Mouse (Mus musculus) MEL (cell line): ENCODE data around the gene 9430015G10Rik. TPM values are rescaled to one million over a fixed set of nuclear protein-coding genes. Genes with fewer than 3 reads are reported as not detected.

Experiments used
- DNase-seq: peaks from one replicate; pipeline ENCODE4 v3.0.0; 2011; ENCODE audit warnings: low read depth, low spot score
- H3K27ac ChIP-seq: 2 replicates; pipeline ENCODE4 v1.5.1; 2012; ENCODE audit warnings: low read depth, mild to moderate bottlenecking, control low read depth, low read length, moderate library complexity; ENCODE audit not compliant: control insufficient read depth
- H3K27me3 ChIP-seq, 2 experiments: fragments of 150-350 bp in 1 of 2; sonication (generic) in 1 of 2; 2 replicates each; pipeline ENCODE4 v1.6.1; 2012; ENCODE audit warnings: low read length in 2 of 2, mild to moderate bottlenecking in 2 of 2, improper control_type of control experiment in 1 of 2, moderate library complexity in 1 of 2; ENCODE audit not compliant: insufficient read depth in 2 of 2, control insufficient read depth in 1 of 2
- H3K36me3 ChIP-seq, 2 experiments: 2 replicates each; pipeline ENCODE4 v1.6.1; 2012 to 2014; ENCODE audit warnings: low read length in 2 of 2, improper control_type of control experiment in 1 of 2, inconsistent platforms in 1 of 2, mild to moderate bottlenecking in 1 of 2; ENCODE audit not compliant: insufficient read depth in 2 of 2, control insufficient read depth in 1 of 2
- H3K4me1 ChIP-seq, 2 experiments: fragments of 150-350 bp in 1 of 2; sonication (generic) in 1 of 2; 2 replicates each; pipeline ENCODE4 v1.6.1; 2012; ENCODE audit warnings: low read length in 2 of 2, improper control_type of control experiment in 1 of 2, mild to moderate bottlenecking in 1 of 2; ENCODE audit not compliant: insufficient read depth in 2 of 2, control insufficient read depth in 1 of 2
- H3K4me3 ChIP-seq, 2 experiments: fragments of 150-350 bp in 1 of 2; sonication (generic) in 1 of 2; 2 replicates each; pipeline ENCODE4 v1.5.1; 2012; ENCODE audit warnings: low read depth in 2 of 2, low read length in 2 of 2, mild to moderate bottlenecking in 2 of 2, moderate library complexity in 2 of 2, control low read depth in 1 of 2, improper control_type of control experiment in 1 of 2; ENCODE audit not compliant: control insufficient read depth in 1 of 2, insufficient read depth in 1 of 2
- H3K79me2 ChIP-seq: 2 replicates; pipeline ENCODE4 v1.6.1; 2012; ENCODE audit warnings: mild to moderate bottlenecking, low read length, moderate library complexity; ENCODE audit not compliant: control insufficient read depth, poor library complexity, insufficient read depth
- H3K9ac ChIP-seq: 2 replicates; pipeline ENCODE4 v1.6.1; 2012; ENCODE audit warnings: low read depth, mild to moderate bottlenecking, control low read depth, low read length, moderate library complexity; ENCODE audit not compliant: control insufficient read depth, poor library complexity, severe bottlenecking
- H3K9me3 ChIP-seq: fragments of 150-350 bp; sonication (generic); replicated peaks from 2 replicates; pipeline ENCODE4 v1.6.1; 2012; ENCODE audit warnings: mild to moderate bottlenecking, low read length, improper control_type of control experiment, moderate library complexity; ENCODE audit not compliant: insufficient read depth
- CTCF ChIP-seq, 3 experiments: IDR thresholded peaks in 2 of 3; conservative IDR thresholded peaks in 1 of 3; 2 replicates each; pipeline ENCODE4 v1.5.1; 2011 to 2012; ENCODE audit warnings: low read length in 3 of 3, low read depth in 2 of 3, mild to moderate bottlenecking in 2 of 3, improper control_type of control experiment in 1 of 3, inconsistent platforms in 1 of 3, mixed read lengths in 1 of 3, moderate library complexity in 1 of 3; ENCODE audit not compliant: control insufficient read depth in 1 of 3, insufficient read depth in 1 of 3, poor library complexity in 1 of 3, severe bottlenecking in 1 of 3
- E2F4 ChIP-seq: IDR thresholded peaks from 2 replicates; pipeline ENCODE4 v1.6.1; 2011; ENCODE audit warnings: low read depth, low read length, improper control_type of control experiment, borderline replicate concordance
- ELF1 ChIP-seq: IDR thresholded peaks from 2 replicates; pipeline ENCODE4 v1.6.1; 2014; ENCODE audit warnings: low read depth, mild to moderate bottlenecking, inconsistent platforms, low read length, improper control_type of control experiment, moderate library complexity
- EP300 ChIP-seq, 2 experiments: IDR thresholded peaks; 2 replicates each; pipeline ENCODE4 v1.6.1; 2011; ENCODE audit warnings: improper control_type of control experiment in 2 of 2, low read length in 2 of 2, low read depth in 1 of 2, mild to moderate bottlenecking in 1 of 2
- ETS1 ChIP-seq: IDR thresholded peaks from 2 replicates; pipeline ENCODE4 v1.6.1; 2012; ENCODE audit warnings: low read depth, mild to moderate bottlenecking, inconsistent platforms, low read length, improper control_type of control experiment, moderate library complexity
- GABPA ChIP-seq: IDR thresholded peaks from 2 replicates; pipeline ENCODE4 v1.6.1; 2012; ENCODE audit warnings: low read depth, mild to moderate bottlenecking, inconsistent platforms, low read length, improper control_type of control experiment, moderate library complexity
- GATA1 ChIP-seq: IDR thresholded peaks from 2 replicates; pipeline ENCODE4 v1.6.1; 2011; ENCODE audit warnings: low read depth, low read length, improper control_type of control experiment
- JUND ChIP-seq: IDR thresholded peaks from 2 replicates; pipeline ENCODE4 v1.6.1; 2011; ENCODE audit warnings: low read depth, mild to moderate bottlenecking, improper control_type of control experiment, low read length
- KAT2A ChIP-seq: conservative IDR thresholded peaks from 2 replicates; pipeline ENCODE4 v1.6.1; 2012; ENCODE audit warnings: low read depth, low read length, improper control_type of control experiment, inconsistent platforms
- MAZ ChIP-seq: IDR thresholded peaks from 2 replicates; pipeline ENCODE4 v1.6.1; 2012; ENCODE audit warnings: low read depth, mild to moderate bottlenecking, inconsistent platforms, low read length, improper control_type of control experiment
- MXI1 ChIP-seq: IDR thresholded peaks from 2 replicates; pipeline ENCODE4 v1.6.1; 2011; ENCODE audit warnings: mild to moderate bottlenecking, low read depth, low read length, improper control_type of control experiment
- MYB ChIP-seq: IDR thresholded peaks from 2 replicates; pipeline ENCODE4 v1.6.1; 2011; ENCODE audit warnings: mild to moderate bottlenecking, low read depth, low read length, improper control_type of control experiment
- MYC ChIP-seq: IDR thresholded peaks from 2 replicates; pipeline ENCODE4 v1.6.1; 2011; ENCODE audit warnings: low read depth, mild to moderate bottlenecking, low read length, improper control_type of control experiment, moderate library complexity
- NRF1 ChIP-seq: IDR thresholded peaks from 2 replicates; pipeline ENCODE4 v1.6.1; 2014; ENCODE audit warnings: low read depth, mild to moderate bottlenecking, inconsistent platforms, low read length, improper control_type of control experiment, moderate library complexity; ENCODE audit not compliant: poor library complexity, insufficient read depth, severe bottlenecking
- POLR2A ChIP-seq, 2 experiments: IDR thresholded peaks; 2 replicates each; pipeline ENCODE4 v1.6.1; 2011 to 2012; ENCODE audit warnings: low read length in 2 of 2, mild to moderate bottlenecking in 2 of 2, control low read depth in 1 of 2, improper control_type of control experiment in 1 of 2, low read depth in 1 of 2, moderate library complexity in 1 of 2; ENCODE audit not compliant: control insufficient read depth in 1 of 2, insufficient read depth in 1 of 2, poor library complexity in 1 of 2
- SMC3 ChIP-seq: IDR thresholded peaks from 2 replicates; pipeline ENCODE4 v1.6.1; 2011; ENCODE audit warnings: low read depth, low read length, improper control_type of control experiment
- TBP ChIP-seq: IDR thresholded peaks from 2 replicates; pipeline ENCODE4 v1.8.0; 2011; ENCODE audit warnings: low read depth, low read length, improper control_type of control experiment
- UBTF ChIP-seq: IDR thresholded peaks from 2 replicates; pipeline ENCODE4 v1.6.1; 2012; ENCODE audit warnings: low read depth, mild to moderate bottlenecking, inconsistent platforms, low read length, improper control_type of control experiment, moderate library complexity, borderline replicate concordance; ENCODE audit not compliant: insufficient read depth
- USF1 ChIP-seq: IDR thresholded peaks from 2 replicates; pipeline ENCODE4 v1.6.1; 2014; ENCODE audit warnings: low read depth, mild to moderate bottlenecking, inconsistent platforms, low read length, improper control_type of control experiment, moderate library complexity
- ZC3H11A ChIP-seq: IDR thresholded peaks from 2 replicates; pipeline ENCODE4 v1.6.1; 2012; ENCODE audit warnings: low read depth, mild to moderate bottlenecking, inconsistent platforms, low read length, improper control_type of control experiment
- polyA plus RNA-seq, 2 experiments: library from polyadenylated mRNA; stranded (reverse) in 1 of 2; unstranded in 1 of 2; fragments of >175 nt in 1 of 2; fragments of >200 nt in 1 of 2; gene quantifications; 2 replicates each; pipeline versions ENCODE4 v1.2.1 to v1.2.4; 2012; ENCODE audit warnings: low replicate concordance in 2 of 2, low read depth in 1 of 2; ENCODE audit not compliant: insufficient read length in 2 of 2, insufficient read depth in 1 of 2, missing spikeins in 1 of 2
- total RNA-seq: library from RNA; depleted of rRNA; stranded (reverse); fragments of 300-350 nt; gene quantifications from 2 replicates; pipeline ENCODE4 v1.2.3, GENCODE M21; 2012

Gene 9430015G10Rik
- total and polyA plus RNA-seq, 3 experiments = 28.7 to 52.9 TPM; not detected in 1

DNA sequence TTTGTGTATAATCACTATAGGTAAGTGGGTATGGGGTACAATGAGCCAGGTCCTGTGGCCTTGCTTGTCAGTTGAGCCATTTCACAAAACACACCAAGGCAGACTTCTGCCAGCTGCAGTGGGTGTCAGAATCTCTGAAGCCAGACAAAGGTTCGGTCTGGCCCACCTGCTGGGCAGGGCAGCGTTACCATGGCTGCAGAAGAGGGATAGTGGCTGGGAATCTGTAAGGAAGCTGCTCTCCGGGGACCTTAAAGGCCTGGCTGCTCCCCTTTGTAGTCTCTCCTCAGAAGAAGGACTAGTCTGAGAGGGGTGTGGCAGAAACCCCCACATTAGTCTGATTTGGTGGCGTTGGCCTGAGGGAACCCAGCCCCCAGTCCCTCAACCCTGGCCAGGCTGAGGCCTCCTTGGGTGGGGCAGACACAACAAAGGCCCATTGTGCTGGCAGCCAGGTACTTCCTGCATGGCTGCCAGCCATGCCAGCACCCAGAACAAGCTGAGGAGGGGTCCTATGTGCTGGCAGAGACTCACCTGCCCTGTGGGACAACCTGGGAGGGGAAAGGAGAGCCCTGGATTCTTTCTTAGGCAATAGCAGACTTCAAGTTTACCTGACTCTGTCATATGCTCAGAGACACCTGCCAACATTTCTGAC lies 45.8 kb upstream of the 9430015G10Rik start:
- Histone ChIP-seq H3K9me3 (no peaks in the 10 kb centered on the region), H3K9ac (no peak overlapping the region), H3K27me3 (no peaks in the 10 kb centered on the region; a peak in 1 of 4 replicates), H3K4me3 (no peak overlapping the region), H3K27ac (no peak overlapping the region), H3K36me3 (peaks cover 0 to 7% of the 10 kb centered on the region in 2 experiments; a peak in 2 of 4 replicates), H3K4me1 (peaks cover 0 to 14% of the 10 kb centered on the region in 2 experiments; a peak in 3 of 4 replicates), H3K79me2 (no peaks in the 10 kb centered on the region)
- TF ChIP-seq JUND (no peak), SMC3 (no peak), ETS1 (no peak)
- no peak for DNase-seq

- Histone ChIP-seq H3K36me3 (peaks cover 0 to 7% of the 10 kb centered on the region in 2 experiments; a peak in 2 of 4 replicates), H3K27me3 (no peaks in the 10 kb centered on the region; a peak in 1 of 4 replicates), H3K9ac (no peak overlapping the region), H3K27ac (no peak overlapping the region), H3K4me1 (peaks cover 0 to 14% of the 10 kb centered on the region in 2 experiments; a peak in 3 of 4 replicates), H3K4me3 (no peak overlapping the region), H3K79me2 (no peaks in the 10 kb centered on the region), H3K9me3 (no peaks in the 10 kb centered on the region)
- TF ChIP-seq USF1 = no peak
- TF ChIP-seq UBTF = no peak
- no peak for TF ChIP-seq ZC3H11A
- TF ChIP-seq E2F4 = no peak
- TF ChIP-seq EP300 (IDR thresholded peaks at IDR 0.05; ENCODE audit: low read depth in 1 of 2, low read length in 2 of 2) = no peak
- TF ChIP-seq MXI1 = no peak
- no peak for TF ChIP-seq SMC3
- TF ChIP-seq ELF1 = no peak
- TF ChIP-seq POLR2A (IDR thresholded peaks at IDR 0.05; ENCODE audit: control insufficient read depth in 1 of 2, insufficient read depth in 1 of 2, low read depth in 1 of 2, low read length in 2 of 2, poor library complexity in 1 of 2) = no peak
- no peak for TF ChIP-seq GABPA
- TF ChIP-seq MAZ = no peak
- TF ChIP-seq ETS1 = no peak
- TF ChIP-seq TBP = no peak
- TF ChIP-seq KAT2A = no peak
- TF ChIP-seq NRF1 = no peak
- no peak for TF ChIP-seq MYB
- no peak for TF ChIP-seq MYC
- no peak for TF ChIP-seq GATA1
- no peak for TF ChIP-seq CTCF (IDR thresholded peaks at IDR 0.05 in 2 of 3, conservative IDR thresholded peaks at IDR 0.05 in 1 of 3; ENCODE audit: control insufficient read depth in 1 of 3, insufficient read depth in 1 of 3, low read depth in 2 of 3, low read length in 3 of 3, poor library complexity in 1 of 3, severe bottlenecking in 1 of 3)
- DNase-seq = no peak
These were observed 45.3 kb upstream of the 9430015G10Rik start for GRCm38 (mm10) chr4:156064510-156064897.
